ENCODE assay signal across 10 mouse cellular contexts in the genomic region with DNA sequence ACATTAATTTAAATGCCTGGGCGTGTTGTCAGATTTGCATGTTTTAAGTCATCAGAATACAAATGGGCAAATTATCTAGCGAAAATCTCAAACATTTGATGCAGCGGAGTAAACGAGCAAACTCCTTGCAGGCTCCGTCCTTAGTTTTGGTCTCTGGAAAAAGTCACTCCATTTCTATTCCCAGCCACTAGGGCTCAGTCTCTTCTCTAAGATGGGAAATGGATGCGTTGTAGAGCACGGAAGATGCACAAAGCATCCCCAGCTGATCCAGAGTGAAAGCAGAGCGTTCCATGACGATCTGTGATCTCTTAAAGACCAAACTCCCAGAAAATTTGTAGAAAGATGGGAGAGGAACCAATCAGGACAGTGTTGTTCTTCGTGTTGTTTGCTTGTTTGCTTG.
DNase-seq lines count a peak whose midpoint lies in the region; ATAC-seq and TF ChIP-seq lines count a peak whose summit lies in the region.
"Had no signal": no experiment of that assay in that cellular context is flagged by ENCODE, and none has a peak within 500 bp of the region (broad histone marks: within the 10 kb centered on the region; RNA-seq: fewer than 3 reads in every experiment).

No protein-coding gene starts in this region.

- no peaks in the 10 kb centered on the region for H3K4me1 ChIP-seq in lung, embryonic 14.5 days (ENCODE audit: insufficient read depth)
- H3K4me1 ChIP-seq in liver, embryonic 12.5 days, result no peaks in the 10 kb centered on the region

- H3K4me3 ChIP-seq in lung, embryonic 14.5 days (ENCODE audit: low read depth, low read length), result no peak overlapping the region
- H3K4me3 ChIP-seq in liver, embryonic 12.5 days, result no peak overlapping the region

- no peak overlapping the region for H3K9ac ChIP-seq in lung, embryonic 14.5 days
- no peak overlapping the region for H3K9ac ChIP-seq in liver, embryonic 12.5 days

- ATAC-seq in frontal cortex, adult (ENCODE audit: low TSS enrichment), result peak; percentile 92
- no peak for ATAC-seq in lung, embryonic 14.5 days (ENCODE audit: insufficient read depth)
- no peak for ATAC-seq in liver, embryonic 12.5 days

- peak; percentile 42 for TF ChIP-seq CTCF in lung, embryonic 14.5 days (IDR thresholded peaks at IDR 0.05; ENCODE audit: low read depth)

- H3K36me3 ChIP-seq in lung, embryonic 14.5 days (ENCODE audit: insufficient read depth), result no peaks in the 10 kb centered on the region
- no peaks in the 10 kb centered on the region for H3K36me3 ChIP-seq in liver, embryonic 12.5 days

- H3K4me2 ChIP-seq in lung, embryonic 14.5 days, result no peak overlapping the region
- H3K4me2 ChIP-seq in liver, embryonic 12.5 days, result no peak overlapping the region

- no peaks in the 10 kb centered on the region for H3K27me3 ChIP-seq in lung, embryonic 14.5 days (ENCODE audit: insufficient read depth, low read length)
- no peaks in the 10 kb centered on the region for H3K27me3 ChIP-seq in liver, embryonic 12.5 days (replicated peaks)

- H3K9me3 ChIP-seq in lung, embryonic 14.5 days (ENCODE audit: low read depth, low read length), result no peaks in the 10 kb centered on the region; the same call in 1 of the 2 replicates
- no peaks in the 10 kb centered on the region; the same call in 1 of the 2 replicates for H3K9me3 ChIP-seq in liver, embryonic 12.5 days (replicated peaks)

- DNase-seq in frontal cortex, postnatal 10 days (ENCODE audit: low spot score in 2 of 2), result no peak
- peak; percentile 51 for DNase-seq in lung, embryonic 14.5 days
- DNase-seq in lung, postnatal 25 days (ENCODE audit: low spot score), result no peak
- peak; percentile 71 for DNase-seq in brain, adult 2 months (ENCODE audit: low read depth, low spot score)
- peak; percentile 4 for DNase-seq in retina, adult 2 months (ENCODE audit: low read depth, low spot score)
- no peak for DNase-seq in thymus, postnatal 0 days (ENCODE audit: low spot score)
- DNase-seq: adrenal gland, postnatal 10 days; lung, postnatal 36 days had no signal

- 50% methylated on average over 10 of the region's 10 CpGs for WGBS in lung, embryonic 14.5 days
- 53% methylated on average over 10 of the region's 10 CpGs for WGBS in liver, embryonic 12.5 days (ENCODE audit: insufficient replicate concordance)

- no peak overlapping the region for H3K27ac ChIP-seq in lung, embryonic 14.5 days (ENCODE audit: low read depth)
- no peak overlapping the region for H3K27ac ChIP-seq in liver, embryonic 12.5 days

Comparison
In these comparisons a context has a peak if more than half of its experiments do, and no peak if none do; other contexts are left out.
1. DNase-seq: peak in lung, embryonic 14.5 days (single experiment), brain, adult 2 months (single experiment) and retina, adult 2 months (single experiment); none in frontal cortex, postnatal 10 days (0 of 2), lung, postnatal 25 days (single experiment) and thymus, postnatal 0 days (single experiment).